Mouse (Mus musculus): ENCODE measurements around the gene Ehd3.

GRCm38 (mm10) chr17:73814500-73815190 is 10.7 kb downstream of the Ehd3 start:
- TF ChIP-seq POLR2A (IDR thresholded peaks at IDR 0.05; ENCODE audit: extremely low read depth, insufficient read depth, low read length): no peak
- TF ChIP-seq CTCF (IDR thresholded peaks at IDR 0.05; ENCODE audit: low read depth, low read length): no peak

All from liver, adult 2 months (tissue).